In genomic region chr11:47343486-47343885, GRCm38 (mm10) we compare ENCODE assay signal across 22 mouse cellular contexts.
DNase-seq lines count a peak whose midpoint lies in the region; ATAC-seq and TF ChIP-seq lines count a peak whose summit lies in the region.
"Had no signal": no experiment of that assay in that cellular context is flagged by ENCODE, and none has a peak within 500 bp of the region (broad histone marks: within the 10 kb centered on the region; RNA-seq: fewer than 3 reads in every experiment).

No protein-coding gene starts in this region.

- DNase-seq in forebrain, embryonic 10.5 days (ENCODE audit: extremely low spot score, low spot score) = no peak
- peak; percentile 10 for DNase-seq in midbrain, postnatal 0 days (ENCODE audit: low spot score)
- DNase-seq in midbrain, embryonic 11.5 days (ENCODE audit: low spot score, missing footprints) = no peak
- peak; percentile 90 for DNase-seq in forebrain, embryonic 14.5 days (ENCODE audit: low spot score)
- no peak for DNase-seq in yolk sac, embryonic 10.5 days (ENCODE audit: low spot score)
- DNase-seq: adrenal gland, adult 2 months; B cell, adult 2 months; cerebellum, adult 9-10 months; gastrocnemius, postnatal 14 days; heart, adult 11 months; kidney, postnatal 4 days; left cerebral cortex, postnatal 4 days had no signal

- no peaks in the 10 kb centered on the region for H3K36me3 ChIP-seq in forebrain, embryonic 13.5 days (ENCODE audit: poor library complexity, severe bottlenecking)
- H3K36me3 ChIP-seq in forebrain, embryonic 10.5 days (replicated peaks) = no peaks in the 10 kb centered on the region
- no peaks in the 10 kb centered on the region for H3K36me3 ChIP-seq in midbrain, postnatal 0 days (ENCODE audit: insufficient read depth, low read length)
- H3K36me3 ChIP-seq in midbrain, embryonic 11.5 days (ENCODE audit: control insufficient read depth, insufficient read depth, low read length) = no peaks in the 10 kb centered on the region
- no peaks in the 10 kb centered on the region for H3K36me3 ChIP-seq in forebrain, embryonic 14.5 days (ENCODE audit: control insufficient read depth, insufficient read depth, low read length)
- H3K36me3 ChIP-seq: G1E; kidney, embryonic 15.5 days; limb, embryonic 15.5 days; liver, embryonic 15.5 days had no signal

- peaks cover 14% of the 10 kb centered on the region; the same call in 1 of the 2 replicates for H3K4me1 ChIP-seq in forebrain, embryonic 13.5 days
- no peaks in the 10 kb centered on the region for H3K4me1 ChIP-seq in forebrain, embryonic 10.5 days
- no peaks in the 10 kb centered on the region for H3K4me1 ChIP-seq in midbrain, postnatal 0 days (ENCODE audit: insufficient read depth, low read length)
- no peaks in the 10 kb centered on the region for H3K4me1 ChIP-seq in midbrain, embryonic 11.5 days (ENCODE audit: control insufficient read depth, insufficient read depth, low read length)
- H3K4me1 ChIP-seq in forebrain, embryonic 14.5 days (ENCODE audit: control insufficient read depth, insufficient read depth, low read length) = no peaks in the 10 kb centered on the region
- H3K4me1 ChIP-seq: kidney, embryonic 15.5 days; limb, embryonic 15.5 days; liver, embryonic 15.5 days had no signal

- H3K9ac ChIP-seq in forebrain, embryonic 13.5 days = no peak overlapping the region
- H3K9ac ChIP-seq in midbrain, postnatal 0 days (replicated peaks; ENCODE audit: low read length, poor library complexity, severe bottlenecking) = no peak overlapping the region
- H3K9ac ChIP-seq in midbrain, embryonic 11.5 days (ENCODE audit: low read length) = no peak overlapping the region
- no peak overlapping the region for H3K9ac ChIP-seq in forebrain, embryonic 14.5 days (ENCODE audit: low read length)
- H3K9ac ChIP-seq: kidney, embryonic 15.5 days; limb, embryonic 15.5 days; liver, embryonic 15.5 days had no signal

- 18% methylated on average over 2 of the region's 2 CpGs for WGBS in forebrain, embryonic 13.5 days
- 63% methylated on average over 2 of the region's 2 CpGs for WGBS in forebrain, embryonic 10.5 days
- 51% methylated on average over 2 of the region's 2 CpGs for WGBS in midbrain, postnatal 0 days
- WGBS in midbrain, embryonic 11.5 days = 63% methylated on average over 2 of the region's 2 CpGs
- WGBS in forebrain, embryonic 14.5 days = 9% methylated on average over 2 of the region's 2 CpGs

- TF ChIP-seq CTCF in midbrain, postnatal 0 days (IDR thresholded peaks at IDR 0.05) = no peak

- no peaks in the 10 kb centered on the region for H3K9me3 ChIP-seq in forebrain, embryonic 13.5 days (replicated peaks)
- no peaks in the 10 kb centered on the region for H3K9me3 ChIP-seq in forebrain, embryonic 10.5 days
- no peaks in the 10 kb centered on the region for H3K9me3 ChIP-seq in midbrain, postnatal 0 days (ENCODE audit: low read length)
- H3K9me3 ChIP-seq in midbrain, embryonic 11.5 days (ENCODE audit: control insufficient read depth, low read length) = no peaks in the 10 kb centered on the region
- H3K9me3 ChIP-seq in forebrain, embryonic 14.5 days (replicated peaks; ENCODE audit: control insufficient read depth, low read length) = no peaks in the 10 kb centered on the region
- H3K9me3 ChIP-seq: G1E; kidney, embryonic 15.5 days; limb, embryonic 15.5 days; liver, embryonic 15.5 days had no signal

- H3K4me3 ChIP-seq in forebrain, embryonic 13.5 days = no peak overlapping the region
- H3K4me3 ChIP-seq in forebrain, embryonic 10.5 days = no peak overlapping the region
- no peak overlapping the region for H3K4me3 ChIP-seq in midbrain, postnatal 0 days (ENCODE audit: low read depth, low read length)
- no peak overlapping the region for H3K4me3 ChIP-seq in midbrain, embryonic 11.5 days (ENCODE audit: low read depth, low read length)
- H3K4me3 ChIP-seq in forebrain, embryonic 14.5 days (ENCODE audit: low read depth, low read length) = no peak overlapping the region
- H3K4me3 ChIP-seq: kidney, embryonic 15.5 days; limb, embryonic 15.5 days; liver, embryonic 15.5 days had no signal

- H3K27me3 ChIP-seq in forebrain, embryonic 13.5 days = peaks cover 46% of the 10 kb centered on the region
- H3K27me3 ChIP-seq in forebrain, embryonic 10.5 days (ENCODE audit: poor library complexity, severe bottlenecking) = no peaks in the 10 kb centered on the region
- no peaks in the 10 kb centered on the region for H3K27me3 ChIP-seq in midbrain, postnatal 0 days (ENCODE audit: insufficient read depth, low read length)
- no peaks in the 10 kb centered on the region for H3K27me3 ChIP-seq in midbrain, embryonic 11.5 days (ENCODE audit: control insufficient read depth, insufficient read depth, low read length)
- H3K27me3 ChIP-seq in forebrain, embryonic 14.5 days (replicated peaks; ENCODE audit: control insufficient read depth, insufficient read depth, low read length) = peaks cover 8% of the 10 kb centered on the region; the same call in 1 of the 2 replicates
- H3K27me3 ChIP-seq: CH12.LX; kidney, embryonic 15.5 days; limb, embryonic 15.5 days; liver, embryonic 15.5 days had no signal

- no peak overlapping the region for H3K4me2 ChIP-seq in forebrain, embryonic 13.5 days
- no peak overlapping the region for H3K4me2 ChIP-seq in midbrain, postnatal 0 days (ENCODE audit: low read depth, low read length, poor library complexity, severe bottlenecking)
- H3K4me2 ChIP-seq in midbrain, embryonic 11.5 days = no peak overlapping the region
- no peak overlapping the region for H3K4me2 ChIP-seq in forebrain, embryonic 14.5 days (ENCODE audit: low read length)
- H3K4me2 ChIP-seq: heart, embryonic 11.5 days; kidney, embryonic 15.5 days; limb, embryonic 15.5 days; liver, embryonic 15.5 days had no signal

- peak; percentile 94 for ATAC-seq in forebrain, embryonic 13.5 days
- ATAC-seq in midbrain, postnatal 0 days (ENCODE audit: low FRiP score) = no peak
- no peak for ATAC-seq in midbrain, embryonic 11.5 days (ENCODE audit: low FRiP score)
- ATAC-seq in forebrain, embryonic 14.5 days = peak; percentile 93
- ATAC-seq in erythroblast, adult 5-6 weeks (replicated peaks; ENCODE audit: low FRiP score, poor library complexity, severe bottlenecking) = no peak
- ATAC-seq: intestine, postnatal 0 days had no signal

- no peak overlapping the region for H3K27ac ChIP-seq in forebrain, embryonic 13.5 days
- H3K27ac ChIP-seq in forebrain, embryonic 10.5 days = no peak overlapping the region
- no peak overlapping the region for H3K27ac ChIP-seq in midbrain, postnatal 0 days (ENCODE audit: low read depth, low read length)
- H3K27ac ChIP-seq in midbrain, embryonic 11.5 days (ENCODE audit: low read depth, low read length) = no peak overlapping the region
- H3K27ac ChIP-seq in forebrain, embryonic 14.5 days (ENCODE audit: low read depth, low read length) = no peak overlapping the region
- H3K27ac ChIP-seq: kidney, embryonic 15.5 days; limb, embryonic 15.5 days; liver, embryonic 15.5 days; macrophage had no signal

Comparison
In these comparisons a context has a peak if more than half of its experiments do, and no peak if none do; other contexts are left out.
1. DNase-seq: peak in midbrain, postnatal 0 days (single experiment) and forebrain, embryonic 14.5 days (single experiment); none in forebrain, embryonic 10.5 days (single experiment), midbrain, embryonic 11.5 days (single experiment) and yolk sac, embryonic 10.5 days (single experiment).
2. ATAC-seq: peak in forebrain, embryonic 13.5 days (single experiment) and forebrain, embryonic 14.5 days (single experiment); none in midbrain, postnatal 0 days (single experiment), midbrain, embryonic 11.5 days (single experiment) and erythroblast, adult 5-6 weeks (single experiment).